ENCODE assay signal across 8 mouse cellular contexts in the genomic region with DNA sequence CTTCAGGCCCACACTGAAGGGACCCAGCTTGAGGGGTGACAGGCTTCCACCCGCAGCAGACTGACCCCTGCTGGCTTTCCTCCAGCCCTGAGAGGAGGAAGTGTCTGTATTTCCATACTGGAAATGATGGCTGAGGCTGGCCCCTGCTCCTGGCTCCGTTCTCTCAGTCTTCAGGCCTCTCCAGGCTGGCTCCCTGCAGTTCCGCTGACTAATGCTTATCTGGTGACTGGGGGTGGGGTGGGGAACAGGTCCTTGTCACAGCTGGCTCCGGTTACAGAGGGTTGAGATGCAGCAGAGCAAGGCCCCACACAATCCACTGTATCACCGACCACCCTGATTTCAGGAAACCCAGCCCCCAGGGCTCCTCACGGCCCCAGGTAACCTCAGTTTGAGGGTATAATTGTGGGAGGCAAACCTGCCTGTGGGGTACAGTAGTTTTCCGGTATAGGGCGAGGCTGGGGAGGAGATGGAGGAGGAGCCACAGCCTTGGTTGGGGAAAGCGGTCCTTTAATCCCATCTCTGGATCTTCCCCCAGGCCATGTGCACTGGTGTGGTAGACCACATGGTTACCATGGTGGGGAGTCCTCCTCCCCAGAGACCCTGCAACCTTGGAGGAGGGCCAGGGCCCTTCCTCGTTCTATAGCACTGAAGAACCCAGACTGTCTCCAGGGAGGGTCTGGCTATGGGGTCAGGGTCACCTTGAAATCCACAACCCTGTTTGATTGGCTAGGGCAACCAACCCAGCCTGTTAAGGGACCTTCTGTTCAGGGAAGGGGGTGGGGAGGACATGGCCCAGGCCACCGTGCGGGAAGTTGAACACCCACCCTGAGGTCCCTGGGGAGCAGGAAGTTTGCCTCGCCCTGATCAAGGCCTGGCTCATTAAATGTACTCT.
DNase-seq lines count a peak whose midpoint lies in the region; ATAC-seq lines count a peak whose summit lies in the region.

No protein-coding gene starts in this region.

- H3K9me3 ChIP-seq in kidney, embryonic 15.5 days (replicated peaks) = no peaks in the 10 kb centered on the region
- H3K9me3 ChIP-seq in midbrain, embryonic 13.5 days = no peaks in the 10 kb centered on the region

- H3K27me3 ChIP-seq in kidney, embryonic 15.5 days = no peaks in the 10 kb centered on the region
- H3K27me3 ChIP-seq in midbrain, embryonic 13.5 days = no peaks in the 10 kb centered on the region

- peak overlapping the region; percentile 88 for H3K27ac ChIP-seq in kidney, embryonic 15.5 days
- H3K27ac ChIP-seq in midbrain, embryonic 13.5 days = peak overlapping the region; percentile 58; the same call in 1 of the 2 replicates

- no peak for DNase-seq in kidney, adult 11 months
- peak; percentile 73 for DNase-seq in adrenal gland, adult 8-10 months
- peak; percentile 40 for DNase-seq in gastrocnemius, postnatal 25 days
- DNase-seq in kidney, postnatal 25 days = peak; percentile 60 to 78
- no peak for DNase-seq in cerebellum, adult 8-10 months
- DNase-seq in cerebellum, postnatal 36 days = no peak

- peak overlapping the region; percentile 24; the same call in 1 of the 2 replicates for H3K4me2 ChIP-seq in kidney, embryonic 15.5 days
- H3K4me2 ChIP-seq in midbrain, embryonic 13.5 days (replicated peaks) = no peak overlapping the region

- ATAC-seq in kidney, embryonic 15.5 days (replicated peaks; ENCODE audit: low FRiP score) = peak; percentile 69
- peak; percentile 21; the same call in 1 of the 2 replicates for ATAC-seq in midbrain, embryonic 13.5 days

- H3K36me3 ChIP-seq in kidney, embryonic 15.5 days = peaks cover 10% of the 10 kb centered on the region; the same call in 1 of the 2 replicates
- no peaks in the 10 kb centered on the region for H3K36me3 ChIP-seq in midbrain, embryonic 13.5 days

- no peak overlapping the region for H3K4me3 ChIP-seq in kidney, embryonic 15.5 days (replicated peaks)
- no peak overlapping the region for H3K4me3 ChIP-seq in midbrain, embryonic 13.5 days (replicated peaks)

- no peak overlapping the region for H3K9ac ChIP-seq in kidney, embryonic 15.5 days
- H3K9ac ChIP-seq in midbrain, embryonic 13.5 days (replicated peaks) = no peak overlapping the region

- 17% methylated on average over 13 of the region's 13 CpGs for WGBS in kidney, embryonic 15.5 days
- 41% methylated on average over 13 of the region's 13 CpGs for WGBS in midbrain, embryonic 13.5 days

- H3K4me1 ChIP-seq in kidney, embryonic 15.5 days = peaks cover 79% of the 10 kb centered on the region
- peaks cover 56% of the 10 kb centered on the region for H3K4me1 ChIP-seq in midbrain, embryonic 13.5 days (replicated peaks)

Comparison
In these comparisons a context has a peak if more than half of its experiments do, and no peak if none do; other contexts are left out.
1. DNase-seq: peak in adrenal gland, adult 8-10 months (single experiment), gastrocnemius, postnatal 25 days (single experiment) and kidney, postnatal 25 days (2 of 2); none in kidney, adult 11 months (single experiment), cerebellum, adult 8-10 months (single experiment) and cerebellum, postnatal 36 days (0 of 2).